ENCODE assay signal across 9 mouse cellular contexts in the genomic region with DNA sequence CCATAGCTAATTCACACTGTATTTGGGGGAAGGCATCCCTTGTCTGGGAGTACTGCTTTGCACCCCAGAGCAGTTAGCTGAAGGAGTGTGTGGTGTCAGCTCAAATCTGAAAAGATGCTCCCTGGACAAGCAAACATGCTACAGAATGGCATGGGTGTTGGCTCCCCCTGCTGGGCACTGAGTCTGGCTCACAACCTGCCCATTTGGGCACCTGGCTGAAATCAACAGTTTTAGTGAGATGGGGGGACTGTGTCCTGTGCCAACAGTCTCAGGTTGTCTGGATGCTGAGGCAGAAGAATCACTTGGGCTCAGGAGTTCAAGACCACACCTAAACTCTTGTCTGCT. TPM values are rescaled to one million over a fixed set of nuclear protein-coding genes. Genes with fewer than 3 reads are reported as not detected.
DNase-seq lines count a peak whose midpoint lies in the region; ATAC-seq lines count a peak whose summit lies in the region.
"Had no signal": no experiment of that assay in that cellular context is flagged by ENCODE, and none has a peak within 500 bp of the region (broad histone marks: within the 10 kb centered on the region; RNA-seq: fewer than 3 reads in every experiment).

No protein-coding gene starts in this region.

- peaks cover 13% of the 10 kb centered on the region; the same call in 1 of the 2 replicates for H3K27me3 ChIP-seq in forebrain, embryonic 13.5 days
- no peaks in the 10 kb centered on the region for H3K27me3 ChIP-seq in hindbrain, embryonic 16.5 days (replicated peaks; ENCODE audit: control insufficient read depth, insufficient read depth, low read length)

- no peak overlapping the region for H3K4me3 ChIP-seq in forebrain, embryonic 13.5 days
- H3K4me3 ChIP-seq in hindbrain, embryonic 16.5 days (ENCODE audit: low read length): no peak overlapping the region

- no peaks in the 10 kb centered on the region for H3K36me3 ChIP-seq in forebrain, embryonic 13.5 days (ENCODE audit: poor library complexity, severe bottlenecking)
- H3K36me3 ChIP-seq in hindbrain, embryonic 16.5 days (ENCODE audit: control insufficient read depth, insufficient read depth, low read length): no peaks in the 10 kb centered on the region

- H3K4me2 ChIP-seq in forebrain, embryonic 13.5 days: no peak overlapping the region
- no peak overlapping the region; the same call in 1 of the 2 replicates for H3K4me2 ChIP-seq in hindbrain, embryonic 16.5 days (ENCODE audit: low read length)

- no peaks in the 10 kb centered on the region for H3K9me3 ChIP-seq in forebrain, embryonic 13.5 days (replicated peaks)
- no peaks in the 10 kb centered on the region for H3K9me3 ChIP-seq in hindbrain, embryonic 16.5 days (ENCODE audit: control insufficient read depth, low read length)

- H3K4me1 ChIP-seq in forebrain, embryonic 13.5 days: no peaks in the 10 kb centered on the region
- H3K4me1 ChIP-seq in hindbrain, embryonic 16.5 days (ENCODE audit: control insufficient read depth, insufficient read depth, low read depth, low read length): 0 out of 2 replicates have a peak, but pooled peaks cover 2% of the 10 kb centered on the region

- no peak overlapping the region for H3K27ac ChIP-seq in forebrain, embryonic 13.5 days
- H3K27ac ChIP-seq in hindbrain, embryonic 16.5 days (ENCODE audit: low read depth, low read length): no peak overlapping the region
- H3K27ac ChIP-seq: macrophage had no signal

- ATAC-seq in forebrain, embryonic 13.5 days: peak; percentile 48; the same call in 1 of the 2 replicates
- ATAC-seq in hindbrain, embryonic 16.5 days: peak; percentile 79
- ATAC-seq in megakaryocyte, adult 5-6 weeks (ENCODE audit: poor library complexity, severe bottlenecking): peak; percentile 85

- DNase-seq in MEL-GATA-1-ER (ENCODE audit: extremely low read depth, low read depth): peak; percentile 56
- DNase-seq in brain, embryonic 18.5 days (ENCODE audit: low read depth, low spot score): peak; percentile 32
- peak; percentile 55 for DNase-seq in left cerebral cortex, adult 11 months (ENCODE audit: low spot score)
- DNase-seq in right cerebral cortex, postnatal 10 days (ENCODE audit: low spot score in 2 of 2): peak; percentile 83 to 86
- DNase-seq in urinary bladder, postnatal 25 days (ENCODE audit: low spot score): peak; percentile 77

- no peak overlapping the region for H3K9ac ChIP-seq in forebrain, embryonic 13.5 days
- H3K9ac ChIP-seq in hindbrain, embryonic 16.5 days (ENCODE audit: low read depth, low read length): no peak overlapping the region

RNA-seq across cellular contexts. Expression of a gene that starts 2.1 kb away (rescaled TPM):
- not detected in 2 replicates for polyA plus RNA-seq in forebrain, embryonic 13.5 days (2015; fragmentation: Nextera tagmentation; extraction: Ambion mirVana)
- 0.06 TPM in 1 of 2 replicates, not detected in the other for polyA plus RNA-seq in hindbrain, embryonic 16.5 days (2015; fragmentation: Nextera tagmentation; extraction: Ambion mirVana)
- 0.09 TPM in 1 of 2 replicates, not detected in the other for total RNA-seq in megakaryocyte, adult 5-6 weeks (2015)
- total RNA-seq in megakaryocyte, adult 5-6 weeks (2017): 0.07 TPM in 1 of 2 replicates, not detected in the other
- polyA plus RNA-seq: macrophage had no signal

RNA-seq across cellular contexts. Expression of a gene that starts 3.3 kb away (rescaled TPM):
- polyA plus RNA-seq in forebrain, embryonic 13.5 days (2015; fragmentation: Nextera tagmentation; extraction: Ambion mirVana): not detected in 2 replicates
- 0.09 and 0.21 TPM in 2 replicates for polyA plus RNA-seq in hindbrain, embryonic 16.5 days (2015; fragmentation: Nextera tagmentation; extraction: Ambion mirVana)
- total RNA-seq in megakaryocyte, adult 5-6 weeks (2015): not detected in 2 replicates
- total RNA-seq in megakaryocyte, adult 5-6 weeks (2017): not detected in 2 replicates
- polyA plus RNA-seq: macrophage had no signal

RNA-seq across cellular contexts. Expression of a gene that starts 20.9 kb away (rescaled TPM):
- not detected in 2 replicates for polyA plus RNA-seq in forebrain, embryonic 13.5 days (2015; fragmentation: Nextera tagmentation; extraction: Ambion mirVana)
- polyA plus RNA-seq in hindbrain, embryonic 16.5 days (2015; fragmentation: Nextera tagmentation; extraction: Ambion mirVana): 0.26 TPM in 1 of 2 replicates, not detected in the other
- 1.9 and 2.7 TPM in 2 replicates for total RNA-seq in megakaryocyte, adult 5-6 weeks (2015)
- total RNA-seq in megakaryocyte, adult 5-6 weeks (2017): 10.5 and 10.8 TPM in 2 replicates

RNA-seq across cellular contexts. Expression of a gene that starts 35.7 kb away (rescaled TPM):
- polyA plus RNA-seq in forebrain, embryonic 13.5 days (2015; fragmentation: Nextera tagmentation; extraction: Ambion mirVana): 0.09 TPM in 1 of 2 replicates, not detected in the other
- polyA plus RNA-seq in hindbrain, embryonic 16.5 days (2015; fragmentation: Nextera tagmentation; extraction: Ambion mirVana): 0.10 and 0.25 TPM in 2 replicates
- total RNA-seq in megakaryocyte, adult 5-6 weeks (2015): 3.4 and 4.0 TPM in 2 replicates
- 12.2 and 15.3 TPM in 2 replicates for total RNA-seq in megakaryocyte, adult 5-6 weeks (2017)

RNA-seq across cellular contexts. Expression of a gene that starts 55.4 kb away (rescaled TPM):
- polyA plus RNA-seq in forebrain, embryonic 13.5 days (2015; fragmentation: Nextera tagmentation; extraction: Ambion mirVana): 0.58 and 0.64 TPM in 2 replicates
- 5.3 and 5.8 TPM in 2 replicates for polyA plus RNA-seq in hindbrain, embryonic 16.5 days (2015; fragmentation: Nextera tagmentation; extraction: Ambion mirVana)
- 0.87 and 0.89 TPM in 2 replicates for total RNA-seq in megakaryocyte, adult 5-6 weeks (2015)
- 0.95 and 1.1 TPM in 2 replicates for total RNA-seq in megakaryocyte, adult 5-6 weeks (2017)

Comparison
In these comparisons a context has a peak if more than half of its experiments do, and no peak if none do; other contexts are left out.
1. DNase-seq: peak in every context shown above with its lines; median percentile 84 in right cerebral cortex, postnatal 10 days; 77 in urinary bladder, postnatal 25 days; 56 in MEL-GATA-1-ER; 55 in left cerebral cortex, adult 11 months; 32 in brain, embryonic 18.5 days.